Mouse (Mus musculus): ENCODE measurements around the gene Pilra.

Gene Pilra

DNA sequence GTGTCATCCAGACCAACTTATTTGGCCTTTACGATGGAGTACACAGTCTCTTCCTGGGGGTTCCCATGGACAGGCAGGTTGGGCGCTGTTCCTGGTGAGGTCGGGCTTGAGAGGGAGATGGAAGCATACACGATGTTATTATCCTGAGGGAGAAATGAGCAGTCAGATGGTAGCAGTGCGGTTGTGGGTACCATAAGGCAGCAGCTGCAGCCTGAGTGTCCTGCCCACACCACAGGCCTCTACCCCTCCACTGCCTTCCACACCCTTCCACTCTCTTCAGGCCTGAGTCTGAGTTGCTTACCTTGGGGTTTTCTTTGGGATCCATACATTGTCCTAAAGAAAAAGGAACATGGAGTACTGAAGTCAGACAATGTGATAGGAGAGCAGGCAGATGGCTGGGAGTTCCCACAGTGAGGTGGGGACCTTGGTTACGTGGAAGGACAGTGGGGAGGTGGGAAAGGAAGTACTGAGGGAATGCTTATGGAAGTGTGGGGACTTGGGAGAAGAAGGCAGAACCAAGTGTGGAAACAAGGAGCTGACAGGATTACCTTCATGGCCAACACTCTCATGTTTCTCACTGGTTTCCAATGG, 12.5 kb downstream of the Pilra start:
- DNase-seq: no peak

DNA sequence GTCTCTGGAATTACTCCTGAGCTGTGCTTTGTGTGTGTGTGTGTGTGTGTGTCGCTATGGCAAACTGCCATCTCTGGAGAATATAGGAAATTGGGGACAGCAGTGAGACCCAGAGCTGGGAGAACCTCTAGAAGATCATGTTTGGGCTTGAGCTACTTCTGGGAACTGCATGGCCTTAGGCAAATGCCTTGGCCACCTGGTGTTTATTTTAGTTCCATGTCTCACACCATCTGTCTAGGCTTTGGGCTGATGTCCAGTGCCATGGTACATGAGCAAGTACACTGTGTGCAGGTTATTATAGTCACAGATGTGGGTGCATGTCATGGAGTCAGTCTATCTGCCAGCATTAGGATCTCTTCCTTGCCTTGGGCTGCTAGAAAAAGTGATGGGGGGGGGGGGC, 13.5 kb downstream of the Pilra start:
- DNase-seq: peak; percentile 6 to 7

DNA sequence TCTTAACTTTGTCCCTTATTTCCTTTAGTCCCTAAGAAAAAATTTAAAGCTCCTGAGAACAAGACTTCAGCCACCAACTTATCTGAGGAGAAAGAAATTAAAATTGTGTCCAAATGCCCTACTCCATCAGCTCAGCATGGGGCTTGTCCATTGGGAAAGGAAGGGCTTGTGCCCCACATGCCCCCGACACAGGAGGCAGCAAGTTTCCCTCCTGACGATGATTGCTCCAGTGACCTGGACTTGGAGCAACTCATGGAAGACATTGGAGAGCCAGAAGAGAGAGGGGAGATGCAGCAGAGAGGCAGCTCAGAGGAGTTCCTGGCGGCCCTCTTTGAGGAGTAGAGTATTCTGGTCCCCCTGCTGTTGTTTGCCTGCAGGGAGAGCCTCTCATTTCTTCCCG, 14.0 kb downstream of the Pilra start:
- DNase-seq: no peak

DNA sequence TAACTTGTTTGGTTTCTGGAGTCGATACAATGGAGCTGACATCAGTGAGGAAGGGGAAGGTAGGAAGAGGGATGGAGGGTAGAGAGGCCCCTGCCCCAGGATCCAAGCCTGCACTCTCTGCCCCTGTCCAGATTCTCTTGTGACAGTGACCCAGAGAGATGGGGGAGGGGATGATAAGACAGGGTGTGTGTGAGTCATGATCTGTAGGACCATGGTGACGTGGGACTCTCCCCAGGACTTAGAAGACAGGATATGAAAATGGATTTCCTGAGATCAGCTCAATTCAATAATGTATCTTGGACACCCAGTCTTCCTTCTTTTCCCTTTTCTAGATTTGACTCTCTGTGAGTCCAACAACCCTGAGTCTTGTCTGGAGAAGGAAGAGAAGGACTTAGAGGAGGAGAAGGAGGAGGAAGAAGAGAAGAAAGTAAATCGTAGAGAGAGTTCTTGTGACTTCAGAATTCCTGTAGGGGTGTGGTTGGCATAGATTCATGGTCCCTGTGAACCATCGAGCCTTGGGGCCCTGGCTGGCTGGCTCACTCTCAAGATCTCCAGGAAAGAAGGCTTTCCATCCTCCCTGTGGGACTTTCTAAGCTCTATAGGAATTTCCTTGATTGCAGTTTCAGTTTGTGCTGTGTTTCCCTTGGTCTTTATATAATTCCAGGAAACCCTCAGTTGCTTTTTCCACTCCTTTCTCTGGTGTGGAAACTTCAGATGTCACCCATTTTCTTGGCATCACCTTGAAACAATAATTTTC, 18.4 kb downstream of the Pilra start:
- DNase-seq: no peak

DNA sequence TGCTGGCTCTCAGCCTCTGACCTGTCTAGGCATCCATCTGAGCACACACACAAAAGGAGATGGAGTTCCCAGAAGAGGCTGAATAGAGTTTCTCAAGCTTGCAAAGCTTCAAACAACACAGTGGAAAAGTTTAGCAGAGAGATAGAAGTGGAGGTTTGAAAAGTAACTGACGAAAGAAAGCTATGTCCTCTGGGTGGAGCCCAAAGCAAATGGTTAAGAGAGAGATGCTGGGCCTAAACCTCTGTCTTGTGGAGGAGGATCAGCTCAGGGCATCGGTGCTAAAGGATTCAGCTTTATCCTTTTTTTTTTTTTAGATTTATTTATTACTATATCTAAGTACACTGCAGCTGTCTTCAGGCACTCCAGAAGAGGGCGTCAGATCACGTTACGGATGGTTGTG, 27.8 kb downstream of the Pilra start:
- DNase-seq: no peak

DNA sequence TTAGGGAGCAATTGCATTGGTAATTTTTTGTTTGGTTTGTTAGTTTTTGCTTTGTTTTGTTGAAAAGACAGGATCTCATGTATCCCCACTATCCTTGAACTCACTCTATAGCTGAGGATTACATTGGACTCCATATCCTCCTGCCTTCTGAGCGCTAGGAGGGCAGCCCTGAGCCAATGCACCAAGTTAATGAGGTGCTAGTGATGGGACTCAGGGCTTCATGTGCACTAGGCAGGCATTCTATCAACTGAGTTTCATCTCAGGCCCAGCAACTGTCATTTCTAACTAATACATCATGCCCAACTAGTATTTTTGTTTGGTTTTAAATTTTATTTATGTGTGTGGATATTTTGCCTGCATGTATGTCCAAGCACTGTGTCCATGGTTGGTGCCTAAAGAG, 29.9 kb downstream of the Pilra start:
- no peak for DNase-seq

DNA sequence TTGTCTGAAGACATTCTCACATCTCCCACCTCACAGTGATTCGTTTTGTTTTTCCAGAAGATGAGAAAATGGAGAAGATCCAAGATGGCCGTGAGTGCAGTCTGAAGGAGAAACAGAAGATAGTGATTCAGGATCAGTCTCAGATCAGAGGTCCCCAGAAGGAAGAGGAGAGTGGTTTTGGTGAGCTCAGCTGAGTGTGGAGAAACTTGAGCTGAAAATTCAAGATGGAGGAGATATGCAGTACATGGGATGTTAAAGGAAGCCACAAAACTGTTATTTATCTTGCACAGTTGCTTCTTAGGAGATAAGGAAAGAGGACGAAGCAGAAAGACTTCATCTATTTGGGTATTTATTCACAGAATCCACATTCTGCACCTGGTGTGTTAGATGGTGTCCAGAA, 35.2 kb downstream of the Pilra start:
- DNase-seq: no peak

DNA sequence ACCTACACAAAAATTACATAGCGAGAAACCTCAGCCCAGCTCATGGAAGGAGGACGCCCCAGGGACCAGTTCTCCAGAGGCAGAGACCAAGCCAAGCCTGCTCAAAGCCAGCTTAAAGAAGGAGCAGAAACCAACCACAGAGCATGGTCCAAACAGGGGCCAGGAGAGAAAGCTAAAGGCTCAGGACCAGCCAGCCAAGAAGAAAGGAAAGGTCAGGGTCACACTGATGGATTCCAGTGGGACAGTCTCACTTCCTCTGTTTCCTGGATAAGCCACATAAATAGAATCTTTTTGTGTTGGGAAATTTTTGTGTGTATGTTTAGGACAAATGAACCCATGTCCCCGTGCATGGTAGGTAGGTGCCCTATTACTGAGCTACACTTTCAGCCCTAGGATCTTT, 39.5 kb downstream of the Pilra start:
- DNase-seq: no peak

DNA sequence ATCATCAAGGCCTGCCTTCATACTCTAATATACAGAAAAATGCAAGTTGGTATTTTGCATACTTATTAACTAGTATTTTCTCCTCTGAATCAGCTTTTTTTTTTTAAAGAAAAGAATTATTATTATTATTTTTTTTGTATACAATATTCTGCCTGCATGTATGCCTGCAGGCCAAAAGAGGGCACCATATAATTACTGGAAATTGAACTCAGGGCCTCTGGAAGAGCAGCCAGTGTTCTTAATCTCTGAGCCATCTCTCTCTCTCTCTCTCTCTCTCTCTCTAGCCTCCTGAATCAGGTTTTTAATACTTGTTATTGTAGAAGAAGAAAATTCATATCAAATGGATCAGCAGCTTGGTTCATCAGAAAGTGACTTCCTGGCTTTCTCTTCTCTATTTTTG, 44.5 kb downstream of the Pilra start:
- DNase-seq: no peak

DNA sequence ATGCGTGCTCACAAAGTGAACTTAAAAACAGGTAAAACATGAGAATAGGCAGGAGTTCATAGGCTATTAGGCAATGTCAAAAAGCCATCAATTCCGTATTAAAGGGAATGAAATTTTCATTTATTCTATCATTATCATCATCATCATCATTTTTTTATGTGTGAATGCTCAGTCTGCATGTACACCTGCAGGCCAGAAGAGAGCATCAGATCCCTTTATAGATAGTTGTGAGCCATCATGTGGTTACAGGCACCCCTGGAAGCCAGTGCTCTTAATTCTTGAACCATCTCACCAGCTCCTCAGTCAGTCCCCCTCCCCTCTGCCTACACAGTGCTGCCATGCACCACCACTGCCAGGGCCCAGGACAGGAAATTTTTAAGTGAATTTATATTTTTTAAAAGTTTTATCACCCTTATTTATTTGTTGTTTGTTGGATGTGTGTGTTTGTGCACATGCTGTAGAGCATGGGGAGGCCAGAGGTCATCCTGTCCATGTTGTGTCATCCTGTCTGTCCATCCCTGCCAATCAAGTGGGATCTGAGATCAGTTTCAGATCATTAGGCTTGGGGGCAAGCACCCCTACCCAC, 47.0 kb downstream of the Pilra start:
- no peak for DNase-seq

DNA sequence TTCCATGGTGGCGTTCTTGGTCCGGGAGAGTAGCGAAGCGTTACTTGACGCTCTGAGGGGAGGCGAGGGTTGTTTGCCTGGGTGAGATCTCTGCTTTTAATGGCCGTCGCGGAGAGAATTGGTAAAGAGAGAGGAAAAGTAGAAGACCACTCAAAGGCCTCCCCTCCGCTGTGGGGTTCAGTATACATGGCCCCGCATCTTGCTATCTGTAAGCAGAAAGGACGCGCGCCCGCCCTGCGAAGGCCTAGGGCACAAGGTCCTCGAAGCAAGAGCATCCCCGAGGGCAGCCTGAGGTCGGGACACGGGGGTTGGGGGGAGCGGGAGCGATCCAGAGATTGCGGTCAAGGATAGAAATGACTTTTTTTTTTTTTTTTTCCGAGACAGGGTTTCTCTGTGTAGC, 47.9 kb downstream of the Pilra start:
- DNase-seq: peak; percentile 19 to 57

DNA sequence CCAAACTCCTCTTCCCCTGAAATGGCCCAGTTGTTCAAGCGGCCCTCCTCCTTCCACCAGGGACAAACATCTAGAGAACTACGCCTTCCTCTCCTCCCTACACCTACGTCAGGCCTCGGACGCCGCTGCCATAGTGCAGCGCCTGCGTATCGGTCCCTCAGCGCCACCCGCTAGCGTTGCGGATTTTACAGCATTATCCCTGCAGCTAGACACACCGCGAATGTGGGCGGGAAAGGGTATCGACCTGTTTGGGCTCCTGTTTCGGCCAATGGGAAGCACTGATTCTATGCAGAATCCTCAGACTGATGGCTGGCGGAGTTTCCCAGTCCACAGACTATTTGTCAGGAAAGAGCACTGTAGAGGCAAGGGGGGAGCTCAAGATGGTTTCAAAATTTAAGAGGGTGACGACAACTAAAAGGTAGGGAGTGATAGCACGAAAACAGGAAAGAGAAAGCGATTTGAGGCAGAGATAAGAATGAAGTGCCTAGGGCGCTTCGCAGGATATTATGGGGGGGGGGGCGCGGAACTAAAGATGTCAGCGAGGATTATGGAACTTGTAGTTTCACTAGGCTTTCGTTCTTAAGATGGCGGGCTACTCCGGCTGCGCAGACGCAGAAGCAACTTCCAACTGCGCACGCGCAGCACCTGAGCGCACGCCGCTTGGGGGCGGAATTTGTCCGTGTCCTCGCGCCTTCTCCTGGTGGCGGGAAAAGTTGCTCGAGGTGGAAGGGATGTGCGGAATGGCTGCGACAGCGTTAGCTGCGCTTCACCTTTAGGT, 48.7 kb downstream of the Pilra start, which contains the start of the genes Mepce and Zcwpw1:
TSS of gene Mepce (minus strand) at position 505 of the 778 bp plus-strand sequence.
TSS of gene Zcwpw1 (plus strand) at position 648 of the 778 bp plus-strand sequence.
- DNase-seq: peak; percentile 98

DNA sequence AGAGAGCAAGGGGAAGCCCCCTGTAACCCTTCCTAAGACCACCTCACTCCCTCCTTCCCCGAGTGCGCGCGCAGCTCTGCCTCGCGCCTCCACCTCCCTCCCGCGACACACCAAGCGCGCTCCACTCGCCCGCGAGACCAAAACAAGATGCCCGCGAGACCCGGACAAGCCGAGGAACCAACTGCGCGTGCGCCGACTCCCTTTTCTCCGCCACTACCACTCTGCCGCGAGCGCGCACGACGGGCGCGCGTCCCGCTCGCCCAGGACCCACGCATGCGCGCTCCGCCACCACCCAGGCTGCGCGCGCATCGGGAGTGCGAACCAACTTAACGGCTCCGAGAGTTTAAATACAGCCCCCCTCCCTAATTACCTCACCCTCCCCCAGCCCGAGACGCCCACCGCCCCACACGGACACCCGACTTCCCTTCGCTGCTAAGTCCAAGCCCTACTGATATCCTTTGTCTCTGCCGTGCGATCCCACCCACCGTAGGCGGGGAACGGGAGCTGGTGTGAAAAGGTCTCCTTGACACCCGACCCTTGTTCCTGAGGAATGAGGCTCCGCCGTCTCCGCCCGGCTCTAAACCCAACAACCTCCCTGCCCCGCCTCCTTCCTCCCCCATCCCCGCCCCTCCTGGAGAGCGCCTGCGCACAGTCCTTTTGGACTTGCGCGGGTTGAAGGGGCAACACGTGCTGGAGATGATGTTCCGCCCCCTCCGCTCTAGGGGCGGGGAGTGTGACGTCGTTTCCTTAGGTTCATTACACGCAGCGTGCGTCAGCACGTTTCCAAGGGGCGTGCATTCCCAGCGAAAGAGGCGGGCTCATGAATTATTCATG, 49.8 kb downstream of the Pilra start:
- peak; percentile 99 to 100 for DNase-seq

DNA sequence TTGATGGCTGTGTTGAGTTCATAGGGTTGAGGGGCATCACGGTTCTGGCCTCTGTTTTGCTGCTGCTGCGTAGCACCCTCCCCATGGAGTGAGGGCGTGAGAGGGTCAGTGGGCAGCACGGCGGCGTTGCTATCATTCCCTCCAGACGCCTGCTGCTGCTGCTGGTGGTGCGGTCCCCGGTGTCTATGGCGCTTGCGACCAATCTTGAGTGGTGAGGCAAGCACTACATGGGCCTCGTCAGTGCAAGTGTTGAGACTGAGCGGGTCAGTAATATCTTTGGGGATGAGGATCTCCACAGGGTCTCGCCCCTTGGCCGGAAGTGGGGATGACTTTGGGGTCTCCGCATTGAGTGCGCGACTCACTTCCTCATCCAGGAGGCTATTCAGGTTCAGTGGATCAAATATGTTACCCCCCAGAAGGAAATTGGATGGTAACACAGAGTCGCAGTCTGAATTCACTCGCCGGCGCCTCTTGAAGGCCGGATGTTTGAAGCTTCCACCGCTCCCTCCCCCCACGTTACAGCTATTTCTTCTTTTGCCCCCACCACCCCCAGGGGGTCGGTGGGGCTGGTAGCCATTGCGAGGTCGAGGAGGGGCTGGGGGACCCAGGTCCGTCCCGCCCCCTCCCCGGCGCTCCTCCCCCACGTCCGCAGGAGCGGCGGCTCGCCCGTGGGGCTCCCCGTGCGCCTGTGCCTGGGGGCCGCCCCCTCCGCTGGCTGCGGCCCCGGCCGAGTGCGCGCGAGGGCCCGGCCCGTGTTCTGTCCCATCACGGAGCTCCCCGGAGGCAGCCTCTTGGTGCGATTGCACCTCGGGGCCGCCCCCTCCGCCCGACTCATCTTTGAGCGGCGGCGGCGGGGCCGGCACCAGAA, 50.7 kb downstream of the Pilra start:
- peak in 1 of 2 experiments; percentile 75 for DNase-seq

DNA sequence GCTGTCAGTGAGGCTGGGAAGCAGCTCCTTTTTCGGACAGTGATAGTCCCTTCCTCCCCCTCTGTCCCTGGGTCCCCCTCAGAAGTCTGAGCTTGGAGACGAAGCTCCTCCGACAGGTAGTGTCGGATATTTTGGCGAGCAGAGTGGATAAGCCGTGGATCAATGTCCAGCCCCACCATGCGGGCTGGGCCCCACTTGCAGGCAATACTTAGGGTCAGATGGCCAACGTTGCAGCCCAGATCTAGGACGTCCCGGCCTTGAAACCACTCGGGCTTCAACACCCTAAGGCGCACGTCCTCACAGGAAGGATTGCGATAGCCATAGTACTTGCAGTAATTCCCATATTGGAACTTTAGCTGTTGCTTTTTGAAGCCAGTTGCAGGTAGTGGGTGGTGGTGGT, 51.5 kb downstream of the Pilra start:
- peak in 1 of 2 experiments; percentile 21 for DNase-seq

DNA sequence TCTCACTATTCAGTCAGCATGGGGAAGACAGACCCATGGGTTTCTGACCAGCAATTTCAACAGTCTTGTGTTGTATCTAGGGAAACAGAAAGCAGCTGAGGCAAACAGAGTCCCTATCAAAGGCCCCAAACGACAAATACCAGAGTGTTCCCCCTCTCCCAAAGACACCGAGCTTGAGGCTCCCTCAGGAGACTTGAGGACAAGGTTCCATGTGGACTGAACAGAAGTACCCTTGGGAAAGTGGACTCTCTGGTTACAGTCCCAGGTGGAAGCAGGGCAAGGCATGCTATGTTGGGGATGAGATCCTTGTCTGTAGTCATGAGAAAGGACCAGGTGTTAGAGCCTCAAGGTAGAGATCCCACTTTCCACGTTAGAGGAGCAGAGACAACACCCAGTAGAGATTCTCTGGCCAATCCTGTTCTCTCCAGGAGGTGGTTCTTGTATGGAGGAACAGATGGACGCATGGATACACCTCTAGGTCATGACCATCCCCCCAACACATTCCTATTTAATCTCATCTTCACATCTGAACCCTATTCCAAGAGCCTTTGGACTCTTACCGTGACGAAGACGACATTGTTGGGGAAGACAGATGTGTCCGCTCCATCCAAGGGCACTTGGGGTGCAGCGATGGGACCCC, 52.1 kb downstream of the Pilra start:
- DNase-seq: peak in 1 of 2 experiments; percentile 20

DNA sequence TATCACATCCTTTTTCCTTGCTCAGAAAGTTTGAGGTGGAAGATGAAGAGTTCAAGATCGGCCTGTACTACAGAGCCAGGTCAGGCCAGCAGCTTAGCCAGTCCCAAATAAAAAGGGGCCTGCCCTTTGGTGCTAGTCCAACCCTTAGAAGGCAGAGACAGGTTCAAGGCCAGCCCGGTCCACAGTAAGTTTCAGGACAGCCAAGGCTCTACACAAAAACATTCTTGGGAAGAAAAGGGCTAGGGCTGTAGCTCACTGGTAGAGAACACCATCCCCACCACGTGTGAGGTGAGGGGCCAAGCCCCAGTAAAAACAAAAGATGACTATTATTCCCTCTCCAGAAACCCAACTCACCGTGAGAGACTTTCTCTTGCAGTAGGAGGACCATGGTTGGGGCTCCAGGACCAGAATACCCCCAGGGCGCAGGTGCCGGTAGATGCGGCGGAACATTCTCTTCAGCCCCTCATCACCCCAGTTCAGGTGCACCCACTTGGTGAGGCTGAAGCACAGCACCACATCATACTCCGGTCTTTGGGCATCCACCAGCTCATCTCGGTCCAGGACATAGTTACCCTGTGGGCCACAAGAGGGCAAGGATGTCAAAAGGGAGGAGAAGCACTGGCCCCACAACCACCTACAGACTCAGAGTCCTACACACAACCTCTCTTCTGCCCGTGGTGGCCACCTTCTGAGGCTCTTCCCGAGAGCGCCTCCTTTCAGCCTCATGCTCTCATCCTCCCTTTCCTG, 53.1 kb downstream of the Pilra start:
- peak in 1 of 2 experiments; percentile 7 for DNase-seq

DNA sequence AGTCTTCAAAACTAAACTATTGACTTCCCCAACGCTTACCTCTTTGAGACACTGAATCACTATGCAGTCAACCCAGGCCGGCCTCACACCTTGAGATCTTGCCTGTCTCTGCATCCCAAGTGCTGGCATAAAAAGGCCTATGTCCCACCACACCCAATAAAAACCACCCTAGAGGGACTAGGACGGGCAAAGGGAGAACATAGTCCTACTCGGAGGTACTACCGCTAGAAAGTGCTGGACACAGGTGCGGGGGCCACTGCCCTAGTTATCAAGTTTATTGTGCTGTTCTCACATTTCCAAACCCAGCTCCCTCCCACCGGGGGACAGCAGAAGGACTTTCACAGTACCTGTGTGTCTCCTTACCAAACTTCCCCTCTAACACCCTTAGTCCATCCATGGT, 54.4 kb downstream of the Pilra start:
- peak in 1 of 2 experiments; percentile 7 for DNase-seq

DNA sequence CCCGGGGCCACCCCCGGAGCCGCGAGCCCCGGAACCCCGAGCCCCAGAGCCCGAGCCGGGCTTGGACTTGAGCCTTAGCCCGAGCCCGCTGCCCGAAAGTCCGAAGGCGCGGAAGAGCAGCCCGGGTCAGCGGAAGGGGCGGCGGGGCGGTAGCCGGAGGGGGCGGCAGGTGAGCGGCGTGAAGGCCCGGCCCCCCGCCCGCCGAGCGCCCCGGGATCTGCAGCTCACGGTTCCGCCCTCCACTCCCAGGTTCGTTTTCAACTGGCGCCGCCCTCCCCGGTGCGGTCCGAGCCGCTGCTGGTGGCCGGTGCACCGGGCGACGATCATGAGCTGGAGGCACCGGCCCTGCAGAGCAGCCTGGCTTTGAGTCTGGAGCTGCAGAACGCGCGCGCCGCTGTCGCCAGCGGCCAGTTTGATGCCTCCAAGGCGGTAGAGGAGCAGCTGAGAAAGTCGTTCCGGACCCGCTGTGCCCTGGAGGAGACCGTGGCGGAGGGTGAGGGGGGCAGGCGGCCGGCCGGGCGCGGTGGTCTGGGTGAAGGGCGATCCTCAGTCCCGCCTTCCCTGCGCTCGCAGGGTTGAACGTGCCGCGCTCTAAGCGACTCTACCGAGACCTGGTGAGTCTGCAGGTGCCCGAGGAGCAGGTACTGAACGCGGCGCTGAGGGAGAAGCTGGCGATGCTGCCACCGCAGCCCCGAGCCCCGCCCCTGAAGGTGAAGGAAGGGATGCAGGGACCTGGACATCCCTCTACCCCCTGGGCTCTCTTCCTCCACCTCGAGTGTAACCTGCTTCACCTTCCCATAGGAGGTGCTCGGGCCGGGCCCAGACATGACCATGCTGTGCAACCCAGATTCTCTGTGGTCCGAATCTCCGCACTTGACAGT, 56.8 kb downstream of the Pilra start:
- peak in 1 of 2 experiments; percentile 67 for DNase-seq

Measured in cerebellum, postnatal 25 days (tissue).